Mouse (Mus musculus): ENCODE measurements around the gene Pknox2. TPM values are rescaled to one million over a fixed set of nuclear protein-coding genes. Genes with fewer than 3 reads are reported as not detected.

Pknox2 gene
- polyA plus RNA-seq, 1 experiment from 2014 or later, result 7.2 TPM

GRCm38 (mm10) chr9:37115820-37116219 lies 31.4 kb downstream of the Pknox2 start:
- no peak overlapping the region for H3K9ac ChIP-seq (ENCODE audit: low read depth, low read length)
- H3K9me3 ChIP-seq (ENCODE audit: control insufficient read depth, low read length), result no peaks in the 10 kb centered on the region
- H3K36me3 ChIP-seq (ENCODE audit: control insufficient read depth, insufficient read depth, low read length), result no peaks in the 10 kb centered on the region
- H3K27ac ChIP-seq (ENCODE audit: low read length), result no peak overlapping the region
- no peak overlapping the region for H3K4me3 ChIP-seq (ENCODE audit: low read length)
- H3K4me2 ChIP-seq (ENCODE audit: low read depth, low read length), result no peak overlapping the region
- 0 out of 2 replicates have a peak, but pooled peaks cover 3% of the 10 kb centered on the region for H3K4me1 ChIP-seq (ENCODE audit: control insufficient read depth, insufficient read depth, low read length)
- no peaks in the 10 kb centered on the region for H3K27me3 ChIP-seq (replicated peaks; ENCODE audit: control insufficient read depth, insufficient read depth, low read length)
- ATAC-seq, result no peak
- WGBS, result 78% methylated on average over 7 of the region's 7 CpGs

GRCm38 (mm10) chr9:37114286-37115267 lies 32.6 kb downstream of the Pknox2 start:
- no peaks in the 10 kb centered on the region for H3K36me3 ChIP-seq (ENCODE audit: control insufficient read depth, insufficient read depth, low read length)
- no peak overlapping the region for H3K4me2 ChIP-seq (ENCODE audit: low read depth, low read length)
- no peaks in the 10 kb centered on the region for H3K27me3 ChIP-seq (replicated peaks; ENCODE audit: control insufficient read depth, insufficient read depth, low read length)
- no peak overlapping the region for H3K4me3 ChIP-seq (ENCODE audit: low read length)
- H3K9me3 ChIP-seq (ENCODE audit: control insufficient read depth, low read length), result no peaks in the 10 kb centered on the region
- H3K4me1 ChIP-seq (ENCODE audit: control insufficient read depth, insufficient read depth, low read length), result 0 out of 2 replicates have a peak, but pooled peaks cover 3% of the 10 kb centered on the region
- 40% methylated on average over 9 of the region's 9 CpGs for WGBS
- H3K27ac ChIP-seq (ENCODE audit: low read length), result no peak overlapping the region
- H3K9ac ChIP-seq (ENCODE audit: low read depth, low read length), result no peak overlapping the region
- ATAC-seq, result peak; percentile 53; the same call in 1 of the 2 replicates

GRCm38 (mm10) chr9:37107546-37107945 lies 39.7 kb downstream of the Pknox2 start:
- H3K9me3 ChIP-seq (ENCODE audit: control insufficient read depth, low read length), result no peaks in the 10 kb centered on the region
- no peak overlapping the region for H3K27ac ChIP-seq (ENCODE audit: low read length)
- H3K36me3 ChIP-seq (ENCODE audit: control insufficient read depth, insufficient read depth, low read length), result no peaks in the 10 kb centered on the region
- no peak overlapping the region for H3K4me2 ChIP-seq (ENCODE audit: low read depth, low read length)
- 58% methylated on average over 2 of the region's 2 CpGs for WGBS
- H3K4me3 ChIP-seq (ENCODE audit: low read length), result no peak overlapping the region
- no peak overlapping the region for H3K9ac ChIP-seq (ENCODE audit: low read depth, low read length)
- no peaks in the 10 kb centered on the region for H3K4me1 ChIP-seq (ENCODE audit: control insufficient read depth, insufficient read depth, low read length)
- no peak for ATAC-seq
- no peaks in the 10 kb centered on the region for H3K27me3 ChIP-seq (replicated peaks; ENCODE audit: control insufficient read depth, insufficient read depth, low read length)

DNA sequence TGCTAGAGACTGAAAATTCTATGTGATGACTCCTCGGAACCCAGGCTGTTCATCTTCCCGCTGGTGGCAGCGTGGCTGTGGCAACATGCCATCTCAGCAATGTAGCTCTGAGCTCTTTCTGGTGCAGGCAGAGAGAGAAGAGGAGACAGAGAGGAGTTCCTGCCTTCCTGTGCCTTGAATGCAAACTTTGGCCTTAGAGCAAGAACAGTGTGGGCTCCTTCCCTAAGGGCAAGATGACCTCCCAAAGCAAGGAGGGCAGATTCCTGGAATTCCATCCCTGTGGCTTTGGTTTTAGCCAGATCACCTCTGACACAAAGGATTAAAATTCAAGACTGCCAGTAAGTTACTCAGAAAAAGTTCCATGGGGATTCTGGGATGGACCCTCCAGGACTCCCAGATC lies 40.4 kb downstream of the Pknox2 start:
- H3K4me3 ChIP-seq (ENCODE audit: low read length), result no peak overlapping the region
- 62% methylated on average over 3 of the region's 3 CpGs for WGBS
- ATAC-seq, result no peak
- no peak overlapping the region for H3K27ac ChIP-seq (ENCODE audit: low read length)
- 0 out of 2 replicates have a peak, but pooled peaks cover 2% of the 10 kb centered on the region for H3K4me1 ChIP-seq (ENCODE audit: control insufficient read depth, insufficient read depth, low read length)
- H3K9ac ChIP-seq (ENCODE audit: low read depth, low read length), result no peak overlapping the region
- no peaks in the 10 kb centered on the region for H3K27me3 ChIP-seq (replicated peaks; ENCODE audit: control insufficient read depth, insufficient read depth, low read length)
- no peak overlapping the region for H3K4me2 ChIP-seq (ENCODE audit: low read depth, low read length)
- H3K9me3 ChIP-seq (ENCODE audit: control insufficient read depth, low read length), result no peaks in the 10 kb centered on the region
- H3K36me3 ChIP-seq (ENCODE audit: control insufficient read depth, insufficient read depth, low read length), result no peaks in the 10 kb centered on the region

- Histone ChIP-seq H3K9ac (ENCODE audit: low read depth, low read length) (no peak overlapping the region), H3K4me3 (ENCODE audit: low read length) (no peak overlapping the region)
- no peak for ATAC-seq
Observed at GRCm38 (mm10) chr9:37104249-37104648, 43.0 kb downstream of the Pknox2 start.

DNA sequence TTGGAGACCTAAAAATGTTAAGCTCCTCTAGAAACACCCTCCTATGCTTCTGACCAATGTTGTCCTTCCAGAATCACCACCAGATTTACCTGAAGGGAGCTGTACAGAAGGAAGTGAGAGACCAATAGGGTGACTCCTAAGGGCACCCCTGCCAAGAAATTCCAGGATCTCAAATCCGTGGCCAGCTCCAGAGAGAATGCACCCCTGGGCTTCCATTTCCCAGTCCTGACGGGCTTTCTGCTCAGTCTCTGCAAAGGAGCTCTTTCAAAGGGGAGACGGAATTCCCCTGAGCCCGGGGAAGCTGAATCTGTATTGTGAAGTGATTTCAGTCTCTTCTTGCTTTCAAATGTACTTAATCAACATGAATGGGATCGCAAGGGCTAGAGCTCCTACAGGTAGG lies 43.4 kb downstream of the Pknox2 start:
- Histone ChIP-seq H3K9ac (ENCODE audit: low read depth, low read length) (no peak overlapping the region), H3K27me3 (replicated peaks; ENCODE audit: control insufficient read depth, insufficient read depth, low read length) (no peaks in the 10 kb centered on the region), H3K36me3 (ENCODE audit: control insufficient read depth, insufficient read depth, low read length) (no peaks in the 10 kb centered on the region), H3K27ac (ENCODE audit: low read length) (no peak overlapping the region), H3K4me3 (ENCODE audit: low read length) (no peak overlapping the region), H3K4me1 (ENCODE audit: control insufficient read depth, insufficient read depth, low read length) (peaks cover 11% of the 10 kb centered on the region; the same call in 1 of the 2 replicates), H3K4me2 (ENCODE audit: low read depth, low read length) (no peak overlapping the region), H3K9me3 (ENCODE audit: control insufficient read depth, low read length) (no peaks in the 10 kb centered on the region)
- 59% methylated on average over 5 of the region's 5 CpGs for WGBS
- no peak for ATAC-seq

More at GRCm38 (mm10) chr9:37104249-37104648, 43.0 kb downstream of the Pknox2 start:
- Histone ChIP-seq H3K27me3 (replicated peaks; ENCODE audit: control insufficient read depth, insufficient read depth, low read length) (no peaks in the 10 kb centered on the region), H3K4me2 (ENCODE audit: low read depth, low read length) (no peak overlapping the region), H3K9me3 (ENCODE audit: control insufficient read depth, low read length) (no peaks in the 10 kb centered on the region), H3K36me3 (ENCODE audit: control insufficient read depth, insufficient read depth, low read length) (no peaks in the 10 kb centered on the region), H3K4me1 (ENCODE audit: control insufficient read depth, insufficient read depth, low read length) (peaks cover 11% of the 10 kb centered on the region; the same call in 1 of the 2 replicates), H3K27ac (ENCODE audit: low read length) (no peak overlapping the region)
- WGBS, result 64% methylated on average over 3 of the region's 3 CpGs

- H3K9ac ChIP-seq (ENCODE audit: low read depth, low read length), result peak overlapping the region; percentile 4; the same call in 1 of the 2 replicates
- peak; percentile 67 for ATAC-seq
Observed at GRCm38 (mm10) chr9:37101059-37101940, 45.9 kb downstream of the Pknox2 start.

GRCm38 (mm10) chr9:37099595-37099994 lies 47.6 kb downstream of the Pknox2 start:
- peaks cover 11% of the 10 kb centered on the region; the same call in 1 of the 2 replicates for H3K4me1 ChIP-seq (ENCODE audit: control insufficient read depth, insufficient read depth, low read length)
- ATAC-seq, result no peak
- no peak overlapping the region for H3K4me3 ChIP-seq (ENCODE audit: low read length)
- no peak overlapping the region for H3K27ac ChIP-seq (ENCODE audit: low read length)
- H3K36me3 ChIP-seq (ENCODE audit: control insufficient read depth, insufficient read depth, low read length), result no peaks in the 10 kb centered on the region
- no peak overlapping the region for H3K4me2 ChIP-seq (ENCODE audit: low read depth, low read length)
- H3K27me3 ChIP-seq (replicated peaks; ENCODE audit: control insufficient read depth, insufficient read depth, low read length), result no peaks in the 10 kb centered on the region
- WGBS, result 65% methylated on average over 3 of the region's 3 CpGs
- H3K9me3 ChIP-seq (ENCODE audit: control insufficient read depth, low read length), result no peaks in the 10 kb centered on the region
- no peak overlapping the region for H3K9ac ChIP-seq (ENCODE audit: low read depth, low read length)

More at GRCm38 (mm10) chr9:37101059-37101940, 45.9 kb downstream of the Pknox2 start:
- peak overlapping the region; percentile 83 for H3K27ac ChIP-seq (ENCODE audit: low read length)
- no peak overlapping the region for H3K4me2 ChIP-seq (ENCODE audit: low read depth, low read length)
- 46% methylated on average over 11 of the region's 11 CpGs for WGBS
- no peak overlapping the region for H3K4me3 ChIP-seq (ENCODE audit: low read length)
- H3K4me1 ChIP-seq (ENCODE audit: control insufficient read depth, insufficient read depth, low read length), result peaks cover 11% of the 10 kb centered on the region; the same call in 1 of the 2 replicates
- H3K27me3 ChIP-seq (replicated peaks; ENCODE audit: control insufficient read depth, insufficient read depth, low read length), result no peaks in the 10 kb centered on the region
- no peaks in the 10 kb centered on the region for H3K36me3 ChIP-seq (ENCODE audit: control insufficient read depth, insufficient read depth, low read length)
- no peaks in the 10 kb centered on the region for H3K9me3 ChIP-seq (ENCODE audit: control insufficient read depth, low read length)

DNA sequence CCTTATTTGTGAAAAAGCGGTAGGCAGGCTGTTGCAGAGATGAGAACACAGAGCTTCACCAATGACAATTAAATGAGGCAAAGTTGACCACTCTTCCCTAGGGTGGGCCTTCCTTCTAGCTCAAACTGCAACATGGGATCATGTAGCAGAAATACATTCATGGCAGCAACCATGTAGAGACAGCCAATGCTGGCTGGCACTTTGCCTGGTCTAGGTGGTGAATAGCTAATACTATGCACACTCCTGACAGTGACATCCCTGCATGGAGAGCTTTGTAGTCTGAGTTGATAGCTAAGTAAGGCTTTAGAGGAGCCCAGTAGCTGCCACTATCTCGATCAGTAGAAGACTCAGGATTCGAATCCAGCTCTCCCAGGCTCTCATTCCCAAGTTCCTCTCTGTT lies 48.6 kb downstream of the Pknox2 start:
- Histone ChIP-seq H3K27ac (ENCODE audit: low read length) (no peak overlapping the region), H3K9me3 (ENCODE audit: control insufficient read depth, low read length) (no peaks in the 10 kb centered on the region), H3K36me3 (ENCODE audit: control insufficient read depth, insufficient read depth, low read length) (no peaks in the 10 kb centered on the region), H3K4me3 (ENCODE audit: low read length) (no peak overlapping the region), H3K27me3 (replicated peaks; ENCODE audit: control insufficient read depth, insufficient read depth, low read length) (no peaks in the 10 kb centered on the region), H3K4me2 (ENCODE audit: low read depth, low read length) (no peak overlapping the region), H3K4me1 (ENCODE audit: control insufficient read depth, insufficient read depth, low read length) (peaks cover 11% of the 10 kb centered on the region; the same call in 1 of the 2 replicates), H3K9ac (ENCODE audit: low read depth, low read length) (no peak overlapping the region)
- ATAC-seq, result no peak
- WGBS, result 89% methylated on average over 3 of the region's 3 CpGs
